In genomic region chr17:64915025-64915424, GRCm38 (mm10) we compare ENCODE assay signal across 10 mouse cellular contexts.
A peak's percentile ranks its signal among the peaks of the same experiment; 100 is the strongest.
DNase-seq lines count a peak whose midpoint lies in the region; ATAC-seq and TF ChIP-seq lines count a peak whose summit lies in the region.
"Had no signal": no experiment of that assay in that cellular context is flagged by ENCODE, and none has a peak within 500 bp of the region (broad histone marks: within the 10 kb centered on the region; RNA-seq: fewer than 3 reads in every experiment).

No protein-coding gene starts in this region.

- 0 out of 2 replicates have a peak, but pooled peaks have one; percentile 21 for ATAC-seq in forebrain, embryonic 15.5 days (replicated peaks)
- ATAC-seq in forebrain, embryonic 12.5 days (ENCODE audit: low FRiP score) = no peak
- ATAC-seq in lung, embryonic 14.5 days (ENCODE audit: insufficient read depth) = peak; percentile 51; the same call in 1 of the 2 replicates
- ATAC-seq: activated CD4-positive, CD25-positive, alpha-beta regulatory T cell, adult 4 months; liver, postnatal 0 days had no signal

- intact Hi-C loops in gastrocnemius, postnatal 14 days (cut with DNase I; ENCODE audit: low total_unique reads) = no loop called here
- intact Hi-C loops in left cerebral cortex, adult 2 months (cut with DNase I) = no loop called here

- no peak overlapping the region for H3K4me2 ChIP-seq in forebrain, embryonic 15.5 days (replicated peaks)
- H3K4me2 ChIP-seq in forebrain, embryonic 12.5 days = no peak overlapping the region
- H3K4me2 ChIP-seq in lung, embryonic 14.5 days = no peak overlapping the region

- peak; percentile 86 for DNase-seq in R1 (ENCODE audit: low read depth, low spot score)
- DNase-seq in gastrocnemius, postnatal 14 days = peak; percentile 25
- peak; percentile 42 for DNase-seq in lung, embryonic 14.5 days
- DNase-seq in left cerebral cortex, adult 2 months (ENCODE audit: extremely low spot score in 1 of 2, low spot score in 2 of 2) = no peak
- no peak for DNase-seq in T-cell, adult 2 months (ENCODE audit: low spot score)
- DNase-seq in cerebellum, adult 9-10 months = no peak

- WGBS in forebrain, embryonic 15.5 days = 16% methylated on average over 4 of the region's 4 CpGs
- WGBS in forebrain, embryonic 12.5 days = 12% methylated on average over 4 of the region's 4 CpGs
- 37% methylated on average over 4 of the region's 4 CpGs for WGBS in lung, embryonic 14.5 days

- H3K27ac ChIP-seq in forebrain, embryonic 15.5 days (replicated peaks) = no peak overlapping the region
- no peak overlapping the region for H3K27ac ChIP-seq in forebrain, embryonic 12.5 days
- H3K27ac ChIP-seq in lung, embryonic 14.5 days (ENCODE audit: low read depth) = 0 out of 2 replicates have a peak overlapping the region, but pooled peaks have one; percentile 15
- no peak overlapping the region for H3K27ac ChIP-seq in left cerebral cortex, adult 2 months

- no peaks in the 10 kb centered on the region for H3K9me3 ChIP-seq in forebrain, embryonic 15.5 days
- H3K9me3 ChIP-seq in forebrain, embryonic 12.5 days = no peaks in the 10 kb centered on the region; the same call in 1 of the 2 replicates
- H3K9me3 ChIP-seq in lung, embryonic 14.5 days (ENCODE audit: low read depth, low read length) = no peaks in the 10 kb centered on the region

- H3K9ac ChIP-seq in forebrain, embryonic 15.5 days (replicated peaks) = no peak overlapping the region
- no peak overlapping the region for H3K9ac ChIP-seq in forebrain, embryonic 12.5 days
- H3K9ac ChIP-seq in lung, embryonic 14.5 days = no peak overlapping the region
- H3K9ac ChIP-seq: liver, postnatal 0 days had no signal

- H3K4me3 ChIP-seq in forebrain, embryonic 15.5 days = no peak overlapping the region
- H3K4me3 ChIP-seq in forebrain, embryonic 12.5 days (replicated peaks) = no peak overlapping the region
- H3K4me3 ChIP-seq in lung, embryonic 14.5 days (ENCODE audit: low read depth, low read length) = no peak overlapping the region
- H3K4me3 ChIP-seq in left cerebral cortex, adult 2 months = no peak overlapping the region

- peaks cover 27% of the 10 kb centered on the region for H3K4me1 ChIP-seq in forebrain, embryonic 15.5 days
- H3K4me1 ChIP-seq in forebrain, embryonic 12.5 days = peaks cover 26% of the 10 kb centered on the region
- peaks cover 7% of the 10 kb centered on the region for H3K4me1 ChIP-seq in lung, embryonic 14.5 days (ENCODE audit: insufficient read depth)

- no peaks in the 10 kb centered on the region for H3K36me3 ChIP-seq in forebrain, embryonic 15.5 days
- no peaks in the 10 kb centered on the region for H3K36me3 ChIP-seq in forebrain, embryonic 12.5 days (replicated peaks)
- H3K36me3 ChIP-seq in lung, embryonic 14.5 days (ENCODE audit: insufficient read depth) = no peaks in the 10 kb centered on the region

- no peak for TF ChIP-seq CTCF in lung, embryonic 14.5 days (IDR thresholded peaks at IDR 0.05; ENCODE audit: low read depth)
- no peak for TF ChIP-seq CTCF in left cerebral cortex, adult 2 months (IDR thresholded peaks at IDR 0.05)

- H3K27me3 ChIP-seq in forebrain, embryonic 15.5 days = no peaks in the 10 kb centered on the region
- H3K27me3 ChIP-seq in forebrain, embryonic 12.5 days = no peaks in the 10 kb centered on the region
- no peaks in the 10 kb centered on the region for H3K27me3 ChIP-seq in lung, embryonic 14.5 days (ENCODE audit: insufficient read depth, low read length)

Comparison
In these comparisons a context has a peak if more than half of its experiments do, and no peak if none do; other contexts are left out.
1. DNase-seq: peak in R1 (single experiment), gastrocnemius, postnatal 14 days (single experiment) and lung, embryonic 14.5 days (single experiment); none in left cerebral cortex, adult 2 months (0 of 2), T-cell, adult 2 months (single experiment) and cerebellum, adult 9-10 months (single experiment).